Mouse (Mus musculus) embryo, embryonic 11.5 days (tissue): ENCODE measurements around the gene Mgp.
"Not testable (repeated sequence)": the region's sequence is repeated elsewhere in the genome, so short reads cannot be mapped to it uniquely, and the experiment has no call there.

Experiments
- DNase-seq: peaks from one replicate; pipeline ENCODE4 v3.0.0-alpha.2; 2012; ENCODE audit warnings: low read depth, low spot score

Gene Mgp

GRCm38 (mm10) chr6:136898222-136898621, 22.6 kb upstream of the Mgp start:
- no peak for DNase-seq

DNA sequence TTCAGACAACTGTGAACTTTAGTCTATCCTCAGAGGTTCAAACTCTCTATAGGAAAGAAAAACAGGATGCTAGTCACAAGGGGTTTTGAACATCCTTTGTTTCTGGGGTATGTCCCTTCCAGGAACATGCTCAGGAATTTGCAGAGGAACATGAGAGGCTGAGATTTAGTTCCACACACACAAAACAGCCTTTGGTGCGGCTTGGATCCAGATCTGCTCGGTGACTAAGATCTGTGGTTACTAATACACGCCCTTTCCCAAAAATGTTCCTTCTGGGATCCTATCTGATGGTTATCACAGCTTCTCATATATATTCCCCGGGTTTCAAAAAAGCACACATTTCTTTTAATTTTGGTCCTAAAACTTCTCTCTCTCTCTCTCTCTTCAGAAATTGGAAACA, 22.2 kb upstream of the Mgp start:
- no peak for DNase-seq

DNA sequence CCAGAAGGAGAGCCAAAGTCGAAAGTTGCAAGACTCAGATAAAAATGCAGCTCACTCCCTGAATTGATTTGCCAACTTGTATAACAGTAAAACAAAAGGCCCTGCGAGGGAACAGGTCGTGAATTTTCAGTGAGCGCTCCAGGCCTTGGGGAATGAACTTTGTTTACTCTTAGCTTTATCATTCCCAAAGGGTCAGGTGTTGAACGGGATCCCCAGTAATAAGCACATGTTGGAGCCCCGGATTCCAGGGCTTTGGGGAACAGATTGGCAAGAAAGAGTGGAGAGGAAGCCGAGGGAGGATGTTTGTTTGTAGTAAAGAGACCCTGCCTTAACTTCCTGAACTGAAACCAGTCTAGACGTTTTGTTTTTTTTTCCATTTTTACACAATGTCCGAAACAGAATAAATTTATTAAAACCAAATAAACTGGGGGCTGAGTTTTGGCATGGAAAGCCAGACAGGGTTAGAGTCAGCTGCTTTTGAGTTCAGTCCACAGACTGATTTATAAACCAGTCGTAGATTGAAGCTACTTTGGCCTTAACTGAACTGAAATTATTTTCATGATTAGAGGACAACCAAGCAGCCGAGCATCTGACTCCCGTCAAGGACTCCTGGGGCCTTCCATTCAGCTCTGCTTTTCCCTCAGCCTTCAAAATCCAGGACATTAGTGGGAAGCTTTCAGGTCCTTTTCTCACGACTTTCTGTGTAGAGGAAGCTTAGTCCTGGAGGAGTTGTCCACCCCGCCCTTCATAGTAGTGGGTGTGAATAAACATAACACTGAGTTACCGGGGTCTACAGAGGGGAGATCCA, 19.1 kb upstream of the Mgp start:
- no peak for DNase-seq

- no peak for DNase-seq
Observed at GRCm38 (mm10) chr6:136892002-136892401, 16.4 kb upstream of the Mgp start.

GRCm38 (mm10) chr6:136889554-136889953, 13.9 kb upstream of the Mgp start:
- DNase-seq: no peak

DNA sequence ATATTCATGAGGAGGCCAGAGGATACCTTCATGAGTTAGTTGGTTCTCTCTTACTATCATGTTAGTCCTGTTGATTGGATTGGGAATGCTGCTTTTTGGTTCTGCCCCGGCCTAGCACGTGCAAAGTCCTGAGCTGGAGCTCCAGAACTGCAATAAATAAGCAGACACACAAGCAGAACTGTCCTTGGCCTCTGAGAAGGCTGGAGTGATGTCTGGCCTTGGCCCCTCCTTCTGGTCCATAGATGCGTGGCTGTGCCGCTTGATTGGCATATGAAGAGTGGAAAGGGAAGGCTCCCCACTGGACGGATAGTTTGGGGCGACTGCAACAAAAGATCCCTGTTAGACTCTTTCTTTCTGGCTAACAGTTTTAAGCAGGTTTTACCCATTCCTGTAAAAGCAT, 13.4 kb upstream of the Mgp start:
- DNase-seq: no peak

DNA sequence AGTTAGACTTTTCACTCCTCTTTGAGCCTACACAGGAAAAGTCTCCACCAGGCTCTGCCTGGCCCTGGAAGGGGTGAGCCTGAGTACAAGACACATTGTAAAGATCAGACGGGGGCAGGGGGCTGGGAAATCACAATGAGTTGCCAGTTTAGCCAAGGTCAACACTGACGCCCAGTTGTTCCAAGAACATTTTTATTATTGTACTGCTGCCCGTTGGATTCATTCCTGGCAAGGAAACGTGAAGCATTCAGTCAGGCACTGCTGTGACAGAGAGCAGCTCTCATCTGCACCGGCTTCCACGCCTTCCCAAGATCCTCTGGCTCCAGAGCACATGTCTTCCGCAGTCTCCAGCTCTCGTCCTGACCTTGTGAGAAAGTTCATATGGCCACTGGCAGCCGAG, 12.2 kb upstream of the Mgp start:
- no peak for DNase-seq

DNA sequence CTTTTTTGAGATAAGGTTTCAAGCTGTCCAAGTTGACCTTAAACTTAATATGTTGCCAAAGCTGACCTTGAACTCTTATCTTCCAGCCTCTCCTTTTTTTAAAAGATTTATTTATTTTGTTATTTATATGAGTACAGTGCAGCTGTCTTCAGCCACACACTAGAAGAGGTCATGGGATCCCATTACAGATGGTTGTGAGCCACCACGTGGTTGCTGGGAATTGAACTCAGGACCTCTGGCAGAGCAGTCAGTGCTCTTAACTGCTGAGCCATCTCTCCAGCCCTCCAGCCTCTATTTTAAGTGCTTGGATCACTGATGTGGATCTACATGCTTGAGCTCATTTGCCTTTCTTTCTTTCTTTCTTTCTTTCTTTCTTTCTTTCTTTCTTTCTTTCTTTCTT, 9.1 kb upstream of the Mgp start:
- not testable (repeated sequence) for DNase-seq

GRCm38 (mm10) chr6:136883961-136884360, 8.3 kb upstream of the Mgp start:
- no peak for DNase-seq

DNA sequence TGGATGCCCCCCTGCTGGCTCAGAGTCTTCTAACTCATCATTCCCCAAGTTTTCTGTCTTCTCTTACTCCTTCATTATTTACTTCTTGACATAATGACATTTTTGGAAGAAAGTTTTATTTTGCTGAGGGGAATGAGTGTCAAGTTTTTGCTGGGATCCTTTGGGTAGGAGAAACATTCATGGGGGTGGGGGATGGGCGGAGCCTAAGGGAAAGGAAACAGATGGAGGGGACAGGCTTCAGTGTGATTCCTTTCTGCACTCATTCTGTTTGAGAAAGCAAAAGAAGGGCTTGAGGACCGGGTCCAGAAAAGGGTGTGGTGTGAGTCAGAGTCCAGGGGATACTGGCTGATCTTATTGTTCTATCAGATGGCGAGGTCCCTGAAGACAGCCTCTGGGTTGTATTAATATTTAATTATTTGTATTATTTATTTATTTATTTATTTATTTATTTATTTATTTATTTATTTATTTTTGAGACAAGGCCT, 7.8 kb upstream of the Mgp start:
- DNase-seq: no peak

DNA sequence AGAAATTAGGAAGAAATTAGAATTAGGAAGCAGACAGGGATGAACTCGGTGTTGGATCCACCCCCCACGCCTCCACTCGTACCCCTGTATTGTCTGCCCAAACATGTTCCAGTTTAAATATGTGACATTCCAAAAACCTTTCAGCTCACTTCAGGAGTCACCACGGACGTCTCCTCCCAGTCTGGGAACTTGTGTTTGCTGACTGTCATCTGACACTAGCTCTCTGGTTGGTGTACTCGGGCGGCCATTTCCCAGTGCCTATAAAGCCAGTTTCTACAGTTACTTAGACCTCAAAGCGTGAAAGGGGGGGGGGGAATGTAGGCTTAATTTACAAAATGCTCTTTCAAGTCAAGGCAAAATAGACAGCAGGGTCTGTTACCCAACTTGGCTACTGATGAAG, 6.1 kb upstream of the Mgp start:
- DNase-seq: no peak

- DNase-seq: no peak
Observed at GRCm38 (mm10) chr6:136874599-136874998, 1.0 kb downstream of the Mgp start.

DNA sequence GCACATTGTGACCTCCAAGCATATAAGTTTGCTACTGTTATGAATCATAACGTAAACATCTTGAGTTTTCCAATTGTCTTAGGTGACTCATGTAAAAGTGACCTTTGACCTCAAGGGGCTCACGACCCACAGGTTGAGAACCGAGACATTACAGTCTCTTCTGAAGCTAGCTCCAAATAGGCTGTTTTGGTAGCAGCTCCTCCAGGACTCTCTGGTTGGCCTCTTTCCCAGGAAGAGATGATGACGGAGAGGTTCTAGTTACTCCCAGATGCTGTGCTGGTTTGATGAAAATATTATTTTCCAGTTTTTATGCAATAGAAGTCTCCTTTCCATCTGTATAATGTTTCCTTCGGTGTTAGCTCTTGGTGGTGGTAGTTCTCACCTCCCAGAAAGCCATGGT, 6.7 kb downstream of the Mgp start:
- no peak for DNase-seq

- no peak for DNase-seq
Observed at GRCm38 (mm10) chr6:136866150-136866549, 9.5 kb downstream of the Mgp start.

GRCm38 (mm10) chr6:136865360-136865759, 10.3 kb downstream of the Mgp start:
- DNase-seq: no peak

GRCm38 (mm10) chr6:136861020-136861419, 14.6 kb downstream of the Mgp start:
- DNase-seq: peak; percentile 49

GRCm38 (mm10) chr6:136858420-136858819, 17.2 kb downstream of the Mgp start:
- no peak for DNase-seq

GRCm38 (mm10) chr6:136857873-136858260, 17.8 kb downstream of the Mgp start:
- DNase-seq: no peak

DNA sequence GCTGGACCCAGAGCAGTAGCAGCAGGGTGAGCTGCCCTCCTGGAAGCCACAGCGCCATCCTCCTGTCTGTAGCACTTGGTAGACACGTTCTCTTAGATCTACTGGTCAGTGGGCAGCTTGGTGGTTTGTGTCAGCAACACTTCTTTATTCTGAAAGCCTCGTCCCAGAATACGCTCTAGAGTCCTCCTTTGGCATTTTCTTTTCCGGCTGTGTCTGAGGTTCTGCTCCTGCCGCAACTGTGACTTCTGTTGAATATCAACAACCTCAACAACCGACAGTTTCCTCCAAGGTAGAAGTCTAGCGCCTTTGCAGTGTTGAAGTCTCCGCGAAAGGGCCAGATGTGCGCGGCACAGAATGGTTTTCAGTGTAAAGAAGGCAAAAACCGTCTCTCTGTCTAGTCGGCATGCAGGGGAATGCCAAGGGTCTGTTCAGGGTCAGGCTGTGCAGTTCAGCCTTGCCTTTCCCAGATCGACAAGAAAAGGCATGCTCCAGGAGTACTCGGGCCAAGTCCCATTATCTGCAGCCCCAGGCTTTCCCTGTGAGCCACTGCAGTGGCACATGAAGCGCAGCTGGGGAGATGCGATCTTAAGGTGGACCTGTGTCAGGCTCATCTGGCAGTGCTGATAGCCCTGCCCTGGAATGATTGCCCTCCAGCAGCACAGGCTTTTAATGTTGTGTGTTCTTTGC, 18.3 kb downstream of the Mgp start, which contains the start of gene Art4:
Gene Art4, minus strand, starts transcription at position 548 of the 687 bp plus-strand sequence.
- no peak for DNase-seq

GRCm38 (mm10) chr6:136856071-136856636, 19.5 kb downstream of the Mgp start:
- DNase-seq: no peak

- no peak for DNase-seq
Observed at GRCm38 (mm10) chr6:136855183-136855582, 20.4 kb downstream of the Mgp start.

- no peak for DNase-seq
Observed at GRCm38 (mm10) chr6:136854361-136854781, 21.3 kb downstream of the Mgp start.

- no peak for DNase-seq
Observed at GRCm38 (mm10) chr6:136852762-136853161, 22.9 kb downstream of the Mgp start.
